Mouse (Mus musculus) hindbrain, embryonic 16.5 days (tissue): ENCODE measurements at regions not wholly inside any gene's neighbourhood (a gene's known extent, or its start where the extent isn't known, plus 50 kb on each side); places are given as distances from the start of the nearest gene placed in this dataset.

Experiments
- ATAC-seq: fragments of 200-750 bp; cut with Nextera tagmentation; 2 replicates; pipeline ENCODE4 v1.8.0; 2017; ENCODE audit warnings: moderate TSS enrichment, moderate library complexity
- H3K27ac ChIP-seq: fragments of 300-500 bp; sonication (generic); 2 replicates; pipeline ENCODE4 v1.5.1; 2014; ENCODE audit warnings: low read depth, mild to moderate bottlenecking, control low read depth, low read length, moderate library complexity
- H3K27me3 ChIP-seq: fragments of 300-500 bp; sonication (generic); replicated peaks from 2 replicates; pipeline ENCODE4 v1.6.1; 2014; ENCODE audit warnings: low read length; ENCODE audit not compliant: control insufficient read depth, insufficient read depth
- H3K36me3 ChIP-seq: fragments of 300-500 bp; sonication (generic); 2 replicates; pipeline ENCODE4 v1.6.1; 2014; ENCODE audit warnings: mild to moderate bottlenecking, low read length, moderate library complexity, mixed read lengths; ENCODE audit not compliant: control insufficient read depth, insufficient read depth
- H3K4me1 ChIP-seq: fragments of 300-500 bp; sonication (generic); 2 replicates; pipeline ENCODE4 v1.6.1; 2014; ENCODE audit warnings: low read depth, low read length; ENCODE audit not compliant: control insufficient read depth, insufficient read depth
- H3K4me2 ChIP-seq: fragments of 300-500 bp; sonication (generic); 2 replicates; pipeline ENCODE4 v1.6.1; 2014; ENCODE audit warnings: mild to moderate bottlenecking, low read length, control low read depth, moderate library complexity
- H3K4me3 ChIP-seq: fragments of 300-500 bp; sonication (generic); 2 replicates; pipeline ENCODE4 v1.5.1; 2014; ENCODE audit warnings: mild to moderate bottlenecking, low read length, control low read depth, moderate library complexity
- H3K9ac ChIP-seq: fragments of 300-500 bp; sonication (generic); 2 replicates; pipeline ENCODE4 v1.6.1; 2014; ENCODE audit warnings: low read depth, mild to moderate bottlenecking, control low read depth, low read length, moderate library complexity
- H3K9me3 ChIP-seq: fragments of 300-500 bp; sonication (generic); 2 replicates; pipeline ENCODE4 v1.6.1; 2014; ENCODE audit warnings: mild to moderate bottlenecking, low read length, moderate library complexity; ENCODE audit not compliant: control insufficient read depth
- WGBS: fragments of 180-500 bp; shearing (Covaris S2); extraction: QIAGEN DNeasy Blood & Tissue Kit; methylation state at CpG from one replicate; pipeline ENCODE4 v1.1.7; 2014; 5-methylcytosine and 5-hydroxymethylcytosine counted together

GRCm38 (mm10) chr8:55754189-55754588 is 152.6 kb downstream of the Adam29 start:
- WGBS, result 66% methylated on average over 6 of the region's 6 CpGs
- no peak for ATAC-seq
- no peaks in the 10 kb centered on the region for H3K9me3 ChIP-seq

GRCm38 (mm10) chr8:55724303-55725279 is 182.2 kb downstream of the Adam29 start:
- H3K4me2 ChIP-seq, result no peak overlapping the region
- WGBS, result 70% methylated on average over 5 of the region's 5 CpGs
- H3K9ac ChIP-seq, result no peak overlapping the region
- no peak overlapping the region for H3K4me3 ChIP-seq
- no peaks in the 10 kb centered on the region for H3K27me3 ChIP-seq
- no peaks in the 10 kb centered on the region for H3K36me3 ChIP-seq
- H3K4me1 ChIP-seq, result no peaks in the 10 kb centered on the region
- no peaks in the 10 kb centered on the region for H3K9me3 ChIP-seq
- H3K27ac ChIP-seq, result no peak overlapping the region
- ATAC-seq, result peak; percentile 58; the same call in 1 of the 2 replicates

More at GRCm38 (mm10) chr8:55754189-55754588, 152.6 kb downstream of the Adam29 start:
- no peaks in the 10 kb centered on the region for H3K36me3 ChIP-seq
- H3K27me3 ChIP-seq, result no peaks in the 10 kb centered on the region
- no peak overlapping the region for H3K4me2 ChIP-seq
- H3K4me3 ChIP-seq, result no peak overlapping the region
- no peak overlapping the region for H3K9ac ChIP-seq
- H3K27ac ChIP-seq, result no peak overlapping the region
- no peaks in the 10 kb centered on the region for H3K4me1 ChIP-seq

GRCm38 (mm10) chr8:55691791-55692190 is 215.0 kb downstream of the Adam29 start:
- WGBS, result 72% methylated on average over 2 of the region's 2 CpGs
- no peak overlapping the region for H3K4me2 ChIP-seq
- H3K9ac ChIP-seq, result no peak overlapping the region
- H3K9me3 ChIP-seq, result no peaks in the 10 kb centered on the region
- H3K27me3 ChIP-seq, result no peaks in the 10 kb centered on the region
- no peak overlapping the region for H3K27ac ChIP-seq
- ATAC-seq, result no peak
- no peaks in the 10 kb centered on the region for H3K4me1 ChIP-seq
- no peak overlapping the region for H3K4me3 ChIP-seq
- no peaks in the 10 kb centered on the region for H3K36me3 ChIP-seq

- WGBS, result 85% methylated on average over 1 of the region's 1 CpGs
- Histone ChIP-seq H3K4me2 (no peak overlapping the region), H3K27ac (no peak overlapping the region), H3K9me3 (no peaks in the 10 kb centered on the region), H3K4me1 (no peaks in the 10 kb centered on the region), H3K4me3 (no peak overlapping the region), H3K36me3 (no peaks in the 10 kb centered on the region), H3K9ac (no peak overlapping the region), H3K27me3 (no peaks in the 10 kb centered on the region)
- ATAC-seq, result no peak
Observed at GRCm38 (mm10) chr8:55680436-55680835, 226.3 kb downstream of the Adam29 start.

- Histone ChIP-seq H3K27me3 (no peaks in the 10 kb centered on the region), H3K27ac (no peak overlapping the region)
- 91% methylated on average over 2 of the region's 2 CpGs for whole genome bisulfite sequencing
Observed at GRCm38 (mm10) chr8:55638716-55639115, 268.0 kb downstream of the Adam29 start.

GRCm38 (mm10) chr8:55622399-55622798 is 284.3 kb downstream of the Adam29 start:
- no peak for ATAC-seq

More at GRCm38 (mm10) chr8:55638716-55639115, 268.0 kb downstream of the Adam29 start:
- no peak overlapping the region for H3K4me2 ChIP-seq
- no peak overlapping the region for H3K9ac ChIP-seq
- H3K4me3 ChIP-seq, result no peak overlapping the region
- no peaks in the 10 kb centered on the region for H3K9me3 ChIP-seq
- no peak for ATAC-seq
- H3K4me1 ChIP-seq, result no peaks in the 10 kb centered on the region
- H3K36me3 ChIP-seq, result no peaks in the 10 kb centered on the region

More at GRCm38 (mm10) chr8:55622399-55622798, 284.3 kb downstream of the Adam29 start:
- WGBS, result 93% methylated on average over 2 of the region's 2 CpGs
- H3K4me2 ChIP-seq, result no peak overlapping the region
- no peaks in the 10 kb centered on the region for H3K36me3 ChIP-seq
- H3K9ac ChIP-seq, result no peak overlapping the region
- H3K27ac ChIP-seq, result no peak overlapping the region
- no peaks in the 10 kb centered on the region for H3K27me3 ChIP-seq
- no peak overlapping the region for H3K4me3 ChIP-seq
- H3K9me3 ChIP-seq, result no peaks in the 10 kb centered on the region
- H3K4me1 ChIP-seq, result no peaks in the 10 kb centered on the region
